In the genomic region with DNA sequence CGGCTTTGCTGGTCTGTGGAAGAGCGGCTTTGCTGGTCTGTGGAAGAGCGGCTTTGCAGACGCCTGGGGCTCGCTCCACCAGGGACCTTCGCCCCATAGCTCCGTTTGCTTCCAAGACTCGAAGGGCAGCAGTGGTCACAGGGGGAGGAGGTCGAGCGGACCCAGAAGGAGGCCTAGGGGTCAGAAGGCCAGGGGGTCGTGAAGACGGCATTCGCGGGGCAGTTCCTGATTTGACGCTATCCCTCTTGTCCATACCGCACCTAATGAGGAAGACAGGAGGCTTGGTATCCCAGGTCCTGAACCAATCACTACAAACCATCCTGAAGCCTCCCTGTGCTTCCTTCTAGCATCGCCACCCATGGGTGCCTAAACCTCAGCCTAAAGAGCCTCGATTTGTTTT, we compare ENCODE assay signal across 9 mouse cellular contexts. TPM values are rescaled to one million over a fixed set of nuclear protein-coding genes. Genes with fewer than 3 reads are reported as not detected.
DNase-seq lines count a peak whose midpoint lies in the region; ATAC-seq and TF ChIP-seq lines count a peak whose summit lies in the region.
"Had no signal": no experiment of that assay in that cellular context is flagged by ENCODE, and none has a peak within 500 bp of the region (broad histone marks: within the 10 kb centered on the region; RNA-seq: fewer than 3 reads in every experiment).

No protein-coding gene starts in this region.

- WGBS in heart, embryonic 13.5 days, result 8% methylated on average over 18 of the region's 18 CpGs
- WGBS in heart, adult 2 months, result 19% methylated on average over 18 of the region's 18 CpGs
- WGBS in hindbrain, embryonic 11.5 days, result 6% methylated on average over 18 of the region's 18 CpGs
- WGBS in midbrain, embryonic 11.5 days, result 8% methylated on average over 18 of the region's 18 CpGs

- peak overlapping the region; percentile 63 for H3K4me3 ChIP-seq in heart, embryonic 13.5 days
- no peak overlapping the region for H3K4me3 ChIP-seq in heart, adult 2 months
- H3K4me3 ChIP-seq in cortical plate, adult 2 months (ENCODE audit: insufficient read depth, low read length), result peak overlapping the region; percentile 74
- peak overlapping the region; percentile 65 for H3K4me3 ChIP-seq in hindbrain, embryonic 11.5 days (ENCODE audit: low read depth, low read length)
- peak overlapping the region; percentile 64 for H3K4me3 ChIP-seq in midbrain, embryonic 11.5 days (ENCODE audit: low read depth, low read length)

- no peak for ATAC-seq in heart, embryonic 13.5 days (ENCODE audit: extremely low read depth, insufficient number of reproducible peaks, low FRiP score, low TSS enrichment)
- ATAC-seq in hindbrain, embryonic 11.5 days (ENCODE audit: low FRiP score), result peak; percentile 3
- ATAC-seq in midbrain, embryonic 11.5 days (ENCODE audit: low FRiP score), result peak; percentile 0; the same call in 1 of the 2 replicates

- H3K4me2 ChIP-seq in heart, embryonic 13.5 days, result peak overlapping the region; percentile 96
- H3K4me2 ChIP-seq in hindbrain, embryonic 11.5 days (replicated peaks; ENCODE audit: low read depth, low read length), result peak overlapping the region; percentile 78
- peak overlapping the region; percentile 81 for H3K4me2 ChIP-seq in midbrain, embryonic 11.5 days

- peaks cover 87% of the 10 kb centered on the region for H3K27me3 ChIP-seq in heart, embryonic 13.5 days (replicated peaks)
- H3K27me3 ChIP-seq in heart, adult 2 months (ENCODE audit: control insufficient read depth, insufficient read depth, low read length), result peaks cover 17% of the 10 kb centered on the region
- peaks cover 2% of the 10 kb centered on the region; the same call in 1 of the 2 replicates for H3K27me3 ChIP-seq in hindbrain, embryonic 11.5 days (ENCODE audit: control insufficient read depth, insufficient read depth, low read length)
- H3K27me3 ChIP-seq in midbrain, embryonic 11.5 days (ENCODE audit: control insufficient read depth, insufficient read depth, low read length), result no peaks in the 10 kb centered on the region; the same call in 1 of the 2 replicates

- no peak for DNase-seq in heart, adult 2 months
- DNase-seq in hindbrain, embryonic 11.5 days (ENCODE audit: low spot score), result no peak
- no peak for DNase-seq in midbrain, embryonic 11.5 days (ENCODE audit: low spot score, missing footprints)
- no peak for DNase-seq in spleen, adult 18-20 months
- no peak for DNase-seq in yolk sac, embryonic 10.5 days (ENCODE audit: low spot score)
- DNase-seq in spleen, postnatal 10 days (ENCODE audit: low spot score in 2 of 2), result no peak

- no peak for TF ChIP-seq CTCF in heart, adult 2 months (IDR thresholded peaks at IDR 0.05)
- TF ChIP-seq CTCF in cortical plate, adult 2 months (IDR thresholded peaks at IDR 0.05; ENCODE audit: extremely low read depth, insufficient read depth, low read length), result no peak

- H3K79me2 ChIP-seq in heart, adult 2 months (replicated peaks; ENCODE audit: control insufficient read depth, insufficient read depth, low read length), result no peaks in the 10 kb centered on the region

- no peaks in the 10 kb centered on the region for H3K9me3 ChIP-seq in heart, embryonic 13.5 days
- no peaks in the 10 kb centered on the region for H3K9me3 ChIP-seq in hindbrain, embryonic 11.5 days (ENCODE audit: control insufficient read depth, low read length)
- no peaks in the 10 kb centered on the region for H3K9me3 ChIP-seq in midbrain, embryonic 11.5 days (ENCODE audit: control insufficient read depth, low read length)

- H3K9ac ChIP-seq in heart, embryonic 13.5 days, result peak overlapping the region; percentile 79
- no peak overlapping the region for H3K9ac ChIP-seq in heart, adult 2 months (ENCODE audit: low read depth, low read length)
- H3K9ac ChIP-seq in hindbrain, embryonic 11.5 days (ENCODE audit: low read depth, low read length), result peak overlapping the region; percentile 91
- H3K9ac ChIP-seq in midbrain, embryonic 11.5 days (ENCODE audit: low read length), result peak overlapping the region; percentile 82

- no peak for TF ChIP-seq EP300 in heart, adult 2 months (IDR thresholded peaks at IDR 0.05; ENCODE audit: insufficient read depth, low read depth, low read length)

- intact Hi-C loops in heart, adult 2 months (cut with DNase I), result no loop called here

- no peak overlapping the region for H3K27ac ChIP-seq in heart, embryonic 13.5 days (replicated peaks)
- H3K27ac ChIP-seq in heart, adult 2 months, result no peak overlapping the region
- H3K27ac ChIP-seq in cortical plate, adult 2 months (ENCODE audit: insufficient read depth, low read length), result peak overlapping the region; percentile 41; the same call in 1 of the 2 replicates
- H3K27ac ChIP-seq in hindbrain, embryonic 11.5 days (ENCODE audit: low read depth, low read length), result peak overlapping the region; percentile 83; the same call in 1 of the 2 replicates
- no peak overlapping the region for H3K27ac ChIP-seq in midbrain, embryonic 11.5 days (ENCODE audit: low read depth, low read length)

- TF ChIP-seq POLR2A in heart, adult 2 months (IDR thresholded peaks at IDR 0.05; ENCODE audit: insufficient read depth, low read depth, low read length), result no peak
- no peak; the same call in 1 of the 2 replicates for TF ChIP-seq POLR2A in cortical plate, adult 2 months (IDR thresholded peaks at IDR 0.05; ENCODE audit: extremely low read depth, insufficient read depth, low read length)

- no peaks in the 10 kb centered on the region for H3K36me3 ChIP-seq in heart, embryonic 13.5 days
- no peaks in the 10 kb centered on the region for H3K36me3 ChIP-seq in heart, adult 2 months (ENCODE audit: control insufficient read depth, insufficient read depth, low read length)
- no peaks in the 10 kb centered on the region for H3K36me3 ChIP-seq in hindbrain, embryonic 11.5 days (ENCODE audit: control insufficient read depth, insufficient read depth, low read length)
- no peaks in the 10 kb centered on the region for H3K36me3 ChIP-seq in midbrain, embryonic 11.5 days (ENCODE audit: control insufficient read depth, insufficient read depth, low read length)

- H3K4me1 ChIP-seq in heart, embryonic 13.5 days, result peaks cover 37% of the 10 kb centered on the region
- peaks cover 3% of the 10 kb centered on the region; the same call in 1 of the 2 replicates for H3K4me1 ChIP-seq in heart, adult 2 months (ENCODE audit: control insufficient read depth, insufficient read depth, low read length)
- H3K4me1 ChIP-seq in cortical plate, adult 2 months (ENCODE audit: control insufficient read depth, insufficient read depth, low read length), result no peaks in the 10 kb centered on the region; the same call in 1 of the 2 replicates
- H3K4me1 ChIP-seq in hindbrain, embryonic 11.5 days (replicated peaks; ENCODE audit: control insufficient read depth, insufficient read depth, low read length), result peaks cover 10% of the 10 kb centered on the region
- peaks cover 33% of the 10 kb centered on the region for H3K4me1 ChIP-seq in midbrain, embryonic 11.5 days (ENCODE audit: control insufficient read depth, insufficient read depth, low read length)

RNA-seq across cellular contexts. Expression of gene Prr36, which starts 1.0 kb away (rescaled TPM):
- 0.72 and 0.87 TPM in 2 replicates for polyA plus RNA-seq in heart, embryonic 13.5 days (2015; fragmentation: Nextera tagmentation; extraction: Ambion mirVana)
- under 1 TPM in 1 of 2 experiments, not detected in 1; 0.05 TPM for total RNA-seq in heart, adult 2 months (2021)
- 0.04 TPM in 1 of 2 replicates, not detected in the other for polyA plus RNA-seq in heart, adult 2 months (2012; rRNA removed)
- 16.7 and 18.6 TPM in 2 replicates for polyA plus RNA-seq in cortical plate, adult 2 months (2012; rRNA removed)
- 29.0 and 33.5 TPM in 2 replicates for polyA plus RNA-seq in hindbrain, embryonic 11.5 days (2014; fragmentation: Nextera tagmentation; extraction: Ambion mirVana)
- polyA plus RNA-seq in midbrain, embryonic 11.5 days (2014; fragmentation: Nextera tagmentation; extraction: Ambion mirVana), result 25.9 and 31.9 TPM in 2 replicates

RNA-seq across cellular contexts. Expression of gene Lrrc8e, which starts 10.3 kb away (rescaled TPM):
- 0.06 TPM in 1 of 2 replicates, not detected in the other for polyA plus RNA-seq in heart, embryonic 13.5 days (2015; fragmentation: Nextera tagmentation; extraction: Ambion mirVana)
- total RNA-seq in heart, adult 2 months (2021), result under 1 TPM; 0.37 to 0.52 TPM
- 0.09 and 0.29 TPM in 2 replicates for polyA plus RNA-seq in heart, adult 2 months (2012; rRNA removed)
- 0.04 TPM in 1 of 2 replicates, not detected in the other for polyA plus RNA-seq in cortical plate, adult 2 months (2012; rRNA removed)
- 0.06 TPM in 1 of 2 replicates, not detected in the other for polyA plus RNA-seq in hindbrain, embryonic 11.5 days (2014; fragmentation: Nextera tagmentation; extraction: Ambion mirVana)
- polyA plus RNA-seq in midbrain, embryonic 11.5 days (2014; fragmentation: Nextera tagmentation; extraction: Ambion mirVana), result 0.07 TPM in 1 of 2 replicates, not detected in the other
- polyA plus RNA-seq: brain, embryonic 14.5 days had no signal

RNA-seq across cellular contexts. Expression of gene Map2k7, which starts 22.2 kb away (rescaled TPM):
- 18.8 and 22.8 TPM in 2 replicates for polyA plus RNA-seq in heart, embryonic 13.5 days (2015; fragmentation: Nextera tagmentation; extraction: Ambion mirVana)
- 10 to 100 TPM; 63.8 to 65.9 TPM for total RNA-seq in heart, adult 2 months (2021)
- 27.8 and 53.1 TPM in 2 replicates for polyA plus RNA-seq in heart, adult 2 months (2012; rRNA removed)
- 60.4 and 60.6 TPM in 2 replicates for polyA plus RNA-seq in cortical plate, adult 2 months (2012; rRNA removed)
- polyA plus RNA-seq in hindbrain, embryonic 11.5 days (2014; fragmentation: Nextera tagmentation; extraction: Ambion mirVana), result 20.4 and 22.4 TPM in 2 replicates
- 20.8 and 22.7 TPM in 2 replicates for polyA plus RNA-seq in midbrain, embryonic 11.5 days (2014; fragmentation: Nextera tagmentation; extraction: Ambion mirVana)

RNA-seq across cellular contexts. Expression of gene Gm49320, which starts 22.4 kb away (rescaled TPM):
- 0.52 TPM in 1 of 2 replicates, not detected in the other for polyA plus RNA-seq in heart, embryonic 13.5 days (2015; fragmentation: Nextera tagmentation; extraction: Ambion mirVana)
- under 1 TPM in 1 of 2 experiments, not detected in 1; 0.45 TPM for total RNA-seq in heart, adult 2 months (2021)
- 0.64 and 2.6 TPM in 2 replicates for polyA plus RNA-seq in heart, adult 2 months (2012; rRNA removed)
- 4.8 and 5.8 TPM in 2 replicates for polyA plus RNA-seq in cortical plate, adult 2 months (2012; rRNA removed)
- polyA plus RNA-seq in hindbrain, embryonic 11.5 days (2014; fragmentation: Nextera tagmentation; extraction: Ambion mirVana), result 0.81 and 1.2 TPM in 2 replicates
- 0.59 and 1.00 TPM in 2 replicates for polyA plus RNA-seq in midbrain, embryonic 11.5 days (2014; fragmentation: Nextera tagmentation; extraction: Ambion mirVana)

RNA-seq across cellular contexts. Expression of gene Tgfbr3l, which starts 31.7 kb away (rescaled TPM):
- 2.2 and 2.5 TPM in 2 replicates for polyA plus RNA-seq in heart, embryonic 13.5 days (2015; fragmentation: Nextera tagmentation; extraction: Ambion mirVana)
- 1 to 10 TPM; 2.7 to 3.8 TPM for total RNA-seq in heart, adult 2 months (2021)
- 10.0 and 12.1 TPM in 2 replicates for polyA plus RNA-seq in heart, adult 2 months (2012; rRNA removed)
- 26.4 and 27.5 TPM in 2 replicates for polyA plus RNA-seq in cortical plate, adult 2 months (2012; rRNA removed)
- 1.7 and 2.1 TPM in 2 replicates for polyA plus RNA-seq in hindbrain, embryonic 11.5 days (2014; fragmentation: Nextera tagmentation; extraction: Ambion mirVana)
- 1.2 and 2.0 TPM in 2 replicates for polyA plus RNA-seq in midbrain, embryonic 11.5 days (2014; fragmentation: Nextera tagmentation; extraction: Ambion mirVana)

Comparison
In these comparisons a context has a peak if more than half of its experiments do, and no peak if none do; other contexts are left out.
1. H3K27ac ChIP-seq: peak in cortical plate, adult 2 months (single experiment) and hindbrain, embryonic 11.5 days (single experiment); none in heart, embryonic 13.5 days (single experiment), heart, adult 2 months (single experiment) and midbrain, embryonic 11.5 days (single experiment).
2. Peak in every context shown above with its lines, with median percentiles within 50 percentile points of each other: H3K4me2 ChIP-seq.